Mouse (Mus musculus) embryonic facial prominence, embryonic 15.5 days (tissue): ENCODE data around the gene Mxi1. TPM values are rescaled to one million over a fixed set of nuclear protein-coding genes. Genes with fewer than 3 reads are reported as not detected.

ENCODE experiments used
- ATAC-seq: fragments of 200-750 bp; cut with Nextera tagmentation; 2 replicates; pipeline ENCODE4 v1.8.0; 2017; ENCODE audit warnings: low read depth, moderate TSS enrichment; ENCODE audit not compliant: insufficient number of reproducible peaks, low FRiP score, low TSS enrichment
- H3K27ac ChIP-seq: fragments of 300-500 bp; sonication (generic); replicated peaks from 2 replicates; pipeline ENCODE4 v1.5.1; 2015; ENCODE audit warnings: mild to moderate bottlenecking, inconsistent platforms
- H3K27me3 ChIP-seq: fragments of 300-500 bp; sonication (generic); 2 replicates; pipeline ENCODE4 v1.6.1; 2015; ENCODE audit warnings: inconsistent platforms
- H3K36me3 ChIP-seq: fragments of 300-500 bp; sonication (generic); 2 replicates; pipeline ENCODE4 v1.6.1; 2015; ENCODE audit warnings: mild to moderate bottlenecking, inconsistent platforms
- H3K4me1 ChIP-seq: fragments of 300-500 bp; sonication (generic); 2 replicates; pipeline ENCODE4 v1.6.1; 2015; ENCODE audit warnings: inconsistent platforms
- H3K4me2 ChIP-seq: fragments of 300-500 bp; sonication (generic); replicated peaks from 2 replicates; pipeline ENCODE4 v1.6.1; 2015; ENCODE audit warnings: mild to moderate bottlenecking, inconsistent platforms
- H3K4me3 ChIP-seq: fragments of 300-500 bp; sonication (generic); replicated peaks from 2 replicates; pipeline ENCODE4 v1.5.1; 2015; ENCODE audit warnings: mild to moderate bottlenecking, inconsistent platforms
- H3K9ac ChIP-seq: fragments of 300-500 bp; sonication (generic); 2 replicates; pipeline ENCODE4 v1.6.1; 2015; ENCODE audit warnings: inconsistent platforms
- H3K9me3 ChIP-seq: fragments of 300-500 bp; sonication (generic); replicated peaks from 2 replicates; pipeline ENCODE4 v1.6.1; 2016; ENCODE audit warnings: inconsistent platforms
- WGBS: fragments of 180-500 bp; shearing (Covaris S2); methylation state at CpG from one replicate; pipeline ENCODE4 v1.1.7; 2015; 5-methylcytosine and 5-hydroxymethylcytosine counted together
- polyA plus RNA-seq: library from polyadenylated mRNA; unstranded; fragments of >200 nt; fragmentation: Nextera tagmentation; extraction: Ambion mirVana; gene quantifications from 2 replicates; pipeline ENCODE4 v1.2.1, GENCODE M21; 2015

Mxi1 gene
- polyA plus RNA-seq, 1 experiment from 2014 or later: 47.9 TPM

- H3K27ac ChIP-seq: no peak overlapping the region
- H3K4me2 ChIP-seq: no peak overlapping the region
- WGBS: 44% methylated on average over 11 of the region's 11 CpGs
- H3K4me3 ChIP-seq: no peak overlapping the region
- no peaks in the 10 kb centered on the region for H3K9me3 ChIP-seq
- no peaks in the 10 kb centered on the region for H3K27me3 ChIP-seq
- ATAC-seq: no peak
- H3K9ac ChIP-seq: no peak overlapping the region
- H3K36me3 ChIP-seq: no peaks in the 10 kb centered on the region
- H3K4me1 ChIP-seq: 0 out of 2 replicates have a peak, but pooled peaks cover 5% of the 10 kb centered on the region
Measured at GRCm38 (mm10) chr19:53306706-53307105, 3.6 kb upstream of the Mxi1 start.

GRCm38 (mm10) chr19:53307219-53307618 is 3.1 kb upstream of the Mxi1 start:
- no peak for ATAC-seq
- H3K9ac ChIP-seq: no peak overlapping the region
- H3K27me3 ChIP-seq: no peaks in the 10 kb centered on the region
- no peak overlapping the region for H3K4me3 ChIP-seq
- H3K27ac ChIP-seq: no peak overlapping the region
- no peaks in the 10 kb centered on the region for H3K9me3 ChIP-seq
- 38% methylated on average over 6 of the region's 6 CpGs for WGBS
- 0 out of 2 replicates have a peak, but pooled peaks cover 5% of the 10 kb centered on the region for H3K4me1 ChIP-seq
- no peak overlapping the region for H3K4me2 ChIP-seq
- H3K36me3 ChIP-seq: no peaks in the 10 kb centered on the region

- Histone ChIP-seq H3K36me3 (no peaks in the 10 kb centered on the region), H3K4me2 (no peak overlapping the region), H3K27me3 (no peaks in the 10 kb centered on the region), H3K27ac (no peak overlapping the region), H3K9ac (no peak overlapping the region), H3K4me3 (no peak overlapping the region), H3K9me3 (no peaks in the 10 kb centered on the region), H3K4me1 (peaks cover 9% of the 10 kb centered on the region)
- WGBS: 27% methylated on average over 4 of the region's 4 CpGs
- ATAC-seq: no peak
Measured at GRCm38 (mm10) chr19:53309631-53310030, 687 bp upstream of the Mxi1 start.

- Histone ChIP-seq H3K36me3 (no peaks in the 10 kb centered on the region), H3K4me1 (peaks cover 22% of the 10 kb centered on the region), H3K27ac (peak overlapping the region; percentile 97), H3K4me2 (peak overlapping the region; percentile 90), H3K9me3 (no peaks in the 10 kb centered on the region), H3K27me3 (no peaks in the 10 kb centered on the region), H3K4me3 (peak overlapping the region; percentile 59), H3K9ac (peak overlapping the region; percentile 63)
- WGBS: under 1% methylated on average over 48 of the region's 48 CpGs
- ATAC-seq: no peak
Measured at GRCm38 (mm10) chr19:53310771-53311523, 629 bp downstream of the Mxi1 start.

GRCm38 (mm10) chr19:53311524-53312335 is 1.4 kb downstream of the Mxi1 start:
- Histone ChIP-seq H3K27me3 (no peaks in the 10 kb centered on the region), H3K4me2 (peak overlapping the region; percentile 90), H3K36me3 (no peaks in the 10 kb centered on the region), H3K4me1 (peaks cover 25% of the 10 kb centered on the region), H3K4me3 (peak overlapping the region; percentile 59), H3K9ac (peak overlapping the region; percentile 63), H3K9me3 (no peaks in the 10 kb centered on the region), H3K27ac (peak overlapping the region; percentile 97)
- ATAC-seq: no peak
- under 1% methylated on average over 32 of the region's 37 CpGs for WGBS

GRCm38 (mm10) chr19:53312336-53312871 is 2.1 kb downstream of the Mxi1 start:
- Histone ChIP-seq H3K4me1 (peaks cover 25% of the 10 kb centered on the region), H3K27me3 (no peaks in the 10 kb centered on the region), H3K27ac (peak overlapping the region; percentile 97), H3K9me3 (no peaks in the 10 kb centered on the region), H3K4me2 (peak overlapping the region; percentile 90), H3K36me3 (no peaks in the 10 kb centered on the region), H3K4me3 (peak overlapping the region; percentile 59), H3K9ac (peak overlapping the region; percentile 69)
- 0% methylated on average over 23 of the region's 26 CpGs for WGBS
- ATAC-seq: no peak

- peaks cover 27% of the 10 kb centered on the region for H3K4me1 ChIP-seq
- no peaks in the 10 kb centered on the region for H3K27me3 ChIP-seq
- under 1% methylated on average over 58 of the region's 63 CpGs for WGBS
- no peak for ATAC-seq
- H3K4me3 ChIP-seq: peak overlapping the region; percentile 59
- H3K27ac ChIP-seq: peak overlapping the region; percentile 97
- peak overlapping the region; percentile 69 for H3K9ac ChIP-seq
- peak overlapping the region; percentile 90 for H3K4me2 ChIP-seq
- H3K9me3 ChIP-seq: no peaks in the 10 kb centered on the region
- no peaks in the 10 kb centered on the region for H3K36me3 ChIP-seq
Measured at GRCm38 (mm10) chr19:53312951-53313683, 2.8 kb downstream of the Mxi1 start.

GRCm38 (mm10) chr19:53313684-53314443 is 3.5 kb downstream of the Mxi1 start:
- Histone ChIP-seq H3K4me3 (peak overlapping the region; percentile 59), H3K27ac (peak overlapping the region; percentile 97), H3K9ac (peak overlapping the region; percentile 69), H3K4me2 (peak overlapping the region; percentile 90), H3K4me1 (peaks cover 31% of the 10 kb centered on the region), H3K9me3 (no peaks in the 10 kb centered on the region), H3K27me3 (no peaks in the 10 kb centered on the region), H3K36me3 (no peaks in the 10 kb centered on the region)
- ATAC-seq: peak; percentile 89
- WGBS: under 1% methylated on average over 52 of the region's 52 CpGs

GRCm38 (mm10) chr19:53314530-53315208 is 4.4 kb downstream of the Mxi1 start:
- H3K36me3 ChIP-seq: no peaks in the 10 kb centered on the region
- ATAC-seq: no peak
- peak overlapping the region; percentile 90 for H3K4me2 ChIP-seq
- peak overlapping the region; percentile 97 for H3K27ac ChIP-seq
- no peaks in the 10 kb centered on the region for H3K27me3 ChIP-seq
- H3K4me1 ChIP-seq: peaks cover 28% of the 10 kb centered on the region
- 42% methylated on average over 16 of the region's 16 CpGs for WGBS
- H3K4me3 ChIP-seq: peak overlapping the region; percentile 59
- H3K9ac ChIP-seq: peak overlapping the region; percentile 3; the same call in 1 of the 2 replicates
- H3K9me3 ChIP-seq: no peaks in the 10 kb centered on the region

GRCm38 (mm10) chr19:53315209-53315654 is 4.9 kb downstream of the Mxi1 start:
- peaks cover 26% of the 10 kb centered on the region for H3K4me1 ChIP-seq
- H3K4me3 ChIP-seq: no peak overlapping the region
- peak overlapping the region; percentile 97; the same call in 1 of the 2 replicates for H3K27ac ChIP-seq
- H3K9me3 ChIP-seq: no peaks in the 10 kb centered on the region
- H3K4me2 ChIP-seq: no peak overlapping the region; the same call in 1 of the 2 replicates
- WGBS: 83% methylated on average over 7 of the region's 7 CpGs
- H3K9ac ChIP-seq: no peak overlapping the region
- no peaks in the 10 kb centered on the region for H3K36me3 ChIP-seq
- ATAC-seq: no peak
- no peaks in the 10 kb centered on the region for H3K27me3 ChIP-seq
